Mouse (Mus musculus) MEL (cell line): ENCODE results near the gene Akip1. TPM values are rescaled to one million over a fixed set of nuclear protein-coding genes. Genes with fewer than 3 reads are reported as not detected.

Source experiments
- DNase-seq: peaks from one replicate; pipeline ENCODE4 v3.0.0; 2011; ENCODE audit warnings: low read depth, low spot score
- H3K27ac ChIP-seq: 2 replicates; pipeline ENCODE4 v1.5.1; 2012; ENCODE audit warnings: low read depth, mild to moderate bottlenecking, control low read depth, low read length, moderate library complexity; ENCODE audit not compliant: control insufficient read depth
- H3K27me3 ChIP-seq, 2 experiments: fragments of 150-350 bp in 1 of 2; sonication (generic) in 1 of 2; 2 replicates each; pipeline ENCODE4 v1.6.1; 2012; ENCODE audit warnings: low read length in 2 of 2, mild to moderate bottlenecking in 2 of 2, improper control_type of control experiment in 1 of 2, moderate library complexity in 1 of 2; ENCODE audit not compliant: insufficient read depth in 2 of 2, control insufficient read depth in 1 of 2
- H3K36me3 ChIP-seq, 2 experiments: 2 replicates each; pipeline ENCODE4 v1.6.1; 2012 to 2014; ENCODE audit warnings: low read length in 2 of 2, improper control_type of control experiment in 1 of 2, inconsistent platforms in 1 of 2, mild to moderate bottlenecking in 1 of 2; ENCODE audit not compliant: insufficient read depth in 2 of 2, control insufficient read depth in 1 of 2
- H3K4me1 ChIP-seq, 2 experiments: fragments of 150-350 bp in 1 of 2; sonication (generic) in 1 of 2; 2 replicates each; pipeline ENCODE4 v1.6.1; 2012; ENCODE audit warnings: low read length in 2 of 2, improper control_type of control experiment in 1 of 2, mild to moderate bottlenecking in 1 of 2; ENCODE audit not compliant: insufficient read depth in 2 of 2, control insufficient read depth in 1 of 2
- H3K4me3 ChIP-seq, 2 experiments: fragments of 150-350 bp in 1 of 2; sonication (generic) in 1 of 2; 2 replicates each; pipeline ENCODE4 v1.5.1; 2012; ENCODE audit warnings: low read depth in 2 of 2, low read length in 2 of 2, mild to moderate bottlenecking in 2 of 2, moderate library complexity in 2 of 2, control low read depth in 1 of 2, improper control_type of control experiment in 1 of 2; ENCODE audit not compliant: control insufficient read depth in 1 of 2, insufficient read depth in 1 of 2
- H3K79me2 ChIP-seq: 2 replicates; pipeline ENCODE4 v1.6.1; 2012; ENCODE audit warnings: mild to moderate bottlenecking, low read length, moderate library complexity; ENCODE audit not compliant: control insufficient read depth, poor library complexity, insufficient read depth
- H3K9ac ChIP-seq: 2 replicates; pipeline ENCODE4 v1.6.1; 2012; ENCODE audit warnings: low read depth, mild to moderate bottlenecking, control low read depth, low read length, moderate library complexity; ENCODE audit not compliant: control insufficient read depth, poor library complexity, severe bottlenecking
- H3K9me3 ChIP-seq: fragments of 150-350 bp; sonication (generic); replicated peaks from 2 replicates; pipeline ENCODE4 v1.6.1; 2012; ENCODE audit warnings: mild to moderate bottlenecking, low read length, improper control_type of control experiment, moderate library complexity; ENCODE audit not compliant: insufficient read depth
- BHLHE40 ChIP-seq: IDR thresholded peaks from 2 replicates; pipeline ENCODE4 v1.6.1; 2012; ENCODE audit warnings: low read depth, mild to moderate bottlenecking, inconsistent platforms, low read length, improper control_type of control experiment, borderline replicate concordance
- CHD2 ChIP-seq: IDR thresholded peaks from 2 replicates; pipeline ENCODE4 v1.6.1; 2011; ENCODE audit warnings: low read length, improper control_type of control experiment
- CTCF ChIP-seq, 3 experiments: IDR thresholded peaks in 2 of 3; conservative IDR thresholded peaks in 1 of 3; 2 replicates each; pipeline ENCODE4 v1.5.1; 2011 to 2012; ENCODE audit warnings: low read length in 3 of 3, low read depth in 2 of 3, mild to moderate bottlenecking in 2 of 3, improper control_type of control experiment in 1 of 3, inconsistent platforms in 1 of 3, mixed read lengths in 1 of 3, moderate library complexity in 1 of 3; ENCODE audit not compliant: control insufficient read depth in 1 of 3, insufficient read depth in 1 of 3, poor library complexity in 1 of 3, severe bottlenecking in 1 of 3
- ELF1 ChIP-seq: IDR thresholded peaks from 2 replicates; pipeline ENCODE4 v1.6.1; 2014; ENCODE audit warnings: low read depth, mild to moderate bottlenecking, inconsistent platforms, low read length, improper control_type of control experiment, moderate library complexity
- EP300 ChIP-seq, 2 experiments: IDR thresholded peaks; 2 replicates each; pipeline ENCODE4 v1.6.1; 2011; ENCODE audit warnings: improper control_type of control experiment in 2 of 2, low read length in 2 of 2, low read depth in 1 of 2, mild to moderate bottlenecking in 1 of 2
- ETS1 ChIP-seq: IDR thresholded peaks from 2 replicates; pipeline ENCODE4 v1.6.1; 2012; ENCODE audit warnings: low read depth, mild to moderate bottlenecking, inconsistent platforms, low read length, improper control_type of control experiment, moderate library complexity
- GABPA ChIP-seq: IDR thresholded peaks from 2 replicates; pipeline ENCODE4 v1.6.1; 2012; ENCODE audit warnings: low read depth, mild to moderate bottlenecking, inconsistent platforms, low read length, improper control_type of control experiment, moderate library complexity
- GATA1 ChIP-seq: IDR thresholded peaks from 2 replicates; pipeline ENCODE4 v1.6.1; 2011; ENCODE audit warnings: low read depth, low read length, improper control_type of control experiment
- HCFC1 ChIP-seq: IDR thresholded peaks from 2 replicates; pipeline ENCODE4 v1.6.1; 2012; ENCODE audit warnings: low read depth, mild to moderate bottlenecking, inconsistent platforms, low read length, improper control_type of control experiment, moderate library complexity
- JUND ChIP-seq: IDR thresholded peaks from 2 replicates; pipeline ENCODE4 v1.6.1; 2011; ENCODE audit warnings: low read depth, mild to moderate bottlenecking, improper control_type of control experiment, low read length
- KAT2A ChIP-seq: conservative IDR thresholded peaks from 2 replicates; pipeline ENCODE4 v1.6.1; 2012; ENCODE audit warnings: low read depth, low read length, improper control_type of control experiment, inconsistent platforms
- MAFK ChIP-seq: IDR thresholded peaks from 2 replicates; pipeline ENCODE4 v1.6.1; 2011; ENCODE audit warnings: low read depth, mild to moderate bottlenecking, low read length, improper control_type of control experiment, borderline replicate concordance
- MAX ChIP-seq: IDR thresholded peaks from 2 replicates; pipeline ENCODE4 v1.6.1; 2011; ENCODE audit warnings: low read length, improper control_type of control experiment
- MAZ ChIP-seq: IDR thresholded peaks from 2 replicates; pipeline ENCODE4 v1.6.1; 2012; ENCODE audit warnings: low read depth, mild to moderate bottlenecking, inconsistent platforms, low read length, improper control_type of control experiment
- MXI1 ChIP-seq: IDR thresholded peaks from 2 replicates; pipeline ENCODE4 v1.6.1; 2011; ENCODE audit warnings: mild to moderate bottlenecking, low read depth, low read length, improper control_type of control experiment
- MYB ChIP-seq: IDR thresholded peaks from 2 replicates; pipeline ENCODE4 v1.6.1; 2011; ENCODE audit warnings: mild to moderate bottlenecking, low read depth, low read length, improper control_type of control experiment
- MYC ChIP-seq: IDR thresholded peaks from 2 replicates; pipeline ENCODE4 v1.6.1; 2011; ENCODE audit warnings: low read depth, mild to moderate bottlenecking, low read length, improper control_type of control experiment, moderate library complexity
- NELFE ChIP-seq: IDR thresholded peaks from 2 replicates; pipeline ENCODE4 v1.6.1; 2011; ENCODE audit warnings: low read depth, low read length, improper control_type of control experiment
- NRF1 ChIP-seq: IDR thresholded peaks from 2 replicates; pipeline ENCODE4 v1.6.1; 2014; ENCODE audit warnings: low read depth, mild to moderate bottlenecking, inconsistent platforms, low read length, improper control_type of control experiment, moderate library complexity; ENCODE audit not compliant: poor library complexity, insufficient read depth, severe bottlenecking
- POLR2AphosphoS2 ChIP-seq: IDR thresholded peaks from 2 replicates; pipeline ENCODE4 v1.6.1; 2011; ENCODE audit warnings: low read length, improper control_type of control experiment
- POLR2AphosphoS5 ChIP-seq: IDR thresholded peaks from 2 replicates; pipeline ENCODE4 v1.6.1; 2012; ENCODE audit warnings: low read depth, borderline replicate concordance, mild to moderate bottlenecking, inconsistent platforms, low read length, moderate library complexity, mixed read lengths
- RAD21 ChIP-seq: IDR thresholded peaks from 2 replicates; pipeline ENCODE4 v1.6.1; 2011; ENCODE audit warnings: mild to moderate bottlenecking, low read depth, low read length, improper control_type of control experiment
- RCOR1 ChIP-seq: IDR thresholded peaks from 2 replicates; pipeline ENCODE4 v1.6.1; 2012; ENCODE audit warnings: low read depth, mild to moderate bottlenecking, inconsistent platforms, low read length, improper control_type of control experiment
- SIN3A ChIP-seq: IDR thresholded peaks from 2 replicates; pipeline ENCODE4 v1.6.1; 2012; ENCODE audit warnings: low read length, improper control_type of control experiment, inconsistent platforms
- SMC3 ChIP-seq: IDR thresholded peaks from 2 replicates; pipeline ENCODE4 v1.6.1; 2011; ENCODE audit warnings: low read depth, low read length, improper control_type of control experiment
- TAL1 ChIP-seq: IDR thresholded peaks from 2 replicates; pipeline ENCODE4 v1.6.1; 2012; ENCODE audit warnings: mild to moderate bottlenecking, inconsistent platforms, low read length, moderate library complexity, mixed read lengths
- TBP ChIP-seq: IDR thresholded peaks from 2 replicates; pipeline ENCODE4 v1.8.0; 2011; ENCODE audit warnings: low read depth, low read length, improper control_type of control experiment
- TCF12 ChIP-seq: IDR thresholded peaks from 2 replicates; pipeline ENCODE4 v1.6.1; 2014; ENCODE audit warnings: low read depth, mild to moderate bottlenecking, inconsistent platforms, low read length, improper control_type of control experiment, moderate library complexity
- UBTF ChIP-seq: IDR thresholded peaks from 2 replicates; pipeline ENCODE4 v1.6.1; 2012; ENCODE audit warnings: low read depth, mild to moderate bottlenecking, inconsistent platforms, low read length, improper control_type of control experiment, moderate library complexity, borderline replicate concordance; ENCODE audit not compliant: insufficient read depth
- USF1 ChIP-seq: IDR thresholded peaks from 2 replicates; pipeline ENCODE4 v1.6.1; 2014; ENCODE audit warnings: low read depth, mild to moderate bottlenecking, inconsistent platforms, low read length, improper control_type of control experiment, moderate library complexity
- USF2 ChIP-seq, 2 experiments: IDR thresholded peaks; 2 replicates each; pipeline ENCODE4 v1.6.1; 2011 to 2012; ENCODE audit warnings: improper control_type of control experiment in 2 of 2, low read length in 2 of 2, borderline replicate concordance in 1 of 2, inconsistent platforms in 1 of 2, low read depth in 1 of 2, mild to moderate bottlenecking in 1 of 2; ENCODE audit not compliant: insufficient read depth in 1 of 2
- ZC3H11A ChIP-seq: IDR thresholded peaks from 2 replicates; pipeline ENCODE4 v1.6.1; 2012; ENCODE audit warnings: low read depth, mild to moderate bottlenecking, inconsistent platforms, low read length, improper control_type of control experiment
- ZKSCAN1 ChIP-seq: IDR thresholded peaks from 2 replicates; pipeline ENCODE4 v1.6.1; 2012; ENCODE audit warnings: low read depth, mild to moderate bottlenecking, inconsistent platforms, low read length, improper control_type of control experiment, moderate library complexity
- ZMIZ1 ChIP-seq: IDR thresholded peaks from 2 replicates; pipeline ENCODE4 v1.6.1; 2012; ENCODE audit warnings: low read depth, mild to moderate bottlenecking, inconsistent platforms, low read length, improper control_type of control experiment, moderate library complexity
- ZNF384 ChIP-seq: IDR thresholded peaks from 2 replicates; pipeline ENCODE4 v1.6.1; 2012; ENCODE audit warnings: low read depth, mild to moderate bottlenecking, inconsistent platforms, low read length, improper control_type of control experiment
- polyA plus RNA-seq, 2 experiments: library from polyadenylated mRNA; stranded (reverse) in 1 of 2; unstranded in 1 of 2; fragments of >175 nt in 1 of 2; fragments of >200 nt in 1 of 2; gene quantifications; 2 replicates each; pipeline versions ENCODE4 v1.2.1 to v1.2.4; 2012; ENCODE audit warnings: low replicate concordance in 2 of 2, low read depth in 1 of 2; ENCODE audit not compliant: insufficient read length in 2 of 2, insufficient read depth in 1 of 2, missing spikeins in 1 of 2
- total RNA-seq: library from RNA; depleted of rRNA; stranded (reverse); fragments of 300-350 nt; gene quantifications from 2 replicates; pipeline ENCODE4 v1.2.3, GENCODE M21; 2012; rRNA removed

Akip1 gene
- total RNA-seq (26.4 and 29.0 TPM in 2 replicates), polyA plus RNA-seq (10 to 100 TPM in 1 of 2 experiments, not detected in 1; 34.0 TPM)

GRCm38 (mm10) chr7:109703190-109704015 is at the start of gene Akip1, which contains the start of gene St5:
Gene Akip1, plus strand, starts transcription at chr7:109703690.
Gene St5, minus strand, starts transcription at chr7:109703605.
- no peaks in the 10 kb centered on the region for H3K9me3 ChIP-seq
- H3K4me3 ChIP-seq = peak within 1 kb of the TSS; percentile 72 to 88
- H3K27ac ChIP-seq = peak within 1 kb of the TSS; percentile 56
- peak within 1 kb of the TSS; percentile 90 for H3K9ac ChIP-seq
- no peaks in the 10 kb centered on the region for H3K27me3 ChIP-seq
- H3K79me2 ChIP-seq = peaks cover 4% of the 10 kb centered on the region
- H3K36me3 ChIP-seq = peaks cover 0 to 22% of the 10 kb centered on the region in 2 experiments; a peak in 2 of 4 replicates
- H3K4me1 ChIP-seq = peaks cover 3 to 25% of the 10 kb centered on the region in 2 experiments
- DNase-seq = peak; percentile 97
- TF ChIP-seq SMC3 (no peak), MYC (peak; percentile 50; the same call in 1 of the 2 replicates), RCOR1 (no peak), MXI1 (peak; percentile 90), EP300 (IDR thresholded peaks at IDR 0.05; ENCODE audit: low read depth in 1 of 2, low read length in 2 of 2) (no peak), POLR2AphosphoS5 (no peak), TAL1 (no peak), NRF1 (peak; percentile 96), UBTF (no peak), TBP (no peak), ZNF384 (no peak), MYB (no peak), MAX (peak; percentile 98), MAZ (0 out of 2 replicates have a peak, but pooled peaks have one; percentile 17), TCF12 (0 out of 2 replicates have a peak, but pooled peaks have one; percentile 11), KAT2A (no peak; the same call in 1 of the 2 replicates), USF1 (peak; percentile 94), ELF1 (peak; percentile 93), ZC3H11A (no peak), USF2 (IDR thresholded peaks at IDR 0.05; ENCODE audit: borderline replicate concordance in 1 of 2, insufficient read depth in 1 of 2, low read depth in 1 of 2, low read length in 2 of 2) (peak in 1 of 2 experiments; percentile 53; a peak in 1 of 4 replicates), HCFC1 (peak; percentile 73), ETS1 (0 out of 2 replicates have a peak, but pooled peaks have one; percentile 37), ZKSCAN1 (no peak), NELFE (peak; percentile 80), CTCF (IDR thresholded peaks at IDR 0.05 in 2 of 3, conservative IDR thresholded peaks at IDR 0.05 in 1 of 3; ENCODE audit: control insufficient read depth in 1 of 3, insufficient read depth in 1 of 3, low read depth in 2 of 3, low read length in 3 of 3, poor library complexity in 1 of 3, severe bottlenecking in 1 of 3) (no peak), SIN3A (peak; percentile 79), JUND (no peak), CHD2 (no peak), ZMIZ1 (peak; percentile 44; the same call in 1 of the 2 replicates), RAD21 (no peak), GABPA (no peak), BHLHE40 (peak; percentile 81), GATA1 (no peak), MAFK (no peak), POLR2AphosphoS2 (peak; percentile 41; the same call in 1 of the 2 replicates)
